Mouse (Mus musculus): ENCODE data around the gene Mettl7a1. TPM values are rescaled to one million over a fixed set of nuclear protein-coding genes. Genes with fewer than 3 reads are reported as not detected.

Mettl7a1 gene
- polyA plus RNA-seq (2017; shearing (Covaris generic)): 12.2 TPM

GRCm38 (mm10) chr15:100304019-100304991 lies at the start of gene Mettl7a1:
Mettl7a1 (plus strand) TSS chr15:100304140.

GRCm38 (mm10) chr15:100280626-100281025 lies 23.3 kb upstream of the Mettl7a1 start, which contains the start of gene Tmprss12:
Tmprss12 (plus strand) TSS chr15:100280837.

GRCm38 (mm10) chr15:100334629-100335028 lies 30.7 kb downstream of the Mettl7a1 start, which contains the start of gene Mettl7a3:
Mettl7a3 (plus strand) TSS chr15:100334929.

GRCm38 (mm10) chr15:100352711-100353250 lies 48.8 kb downstream of the Mettl7a1 start, which contains the start of the genes Methig1 and Mettl7a2:
Methig1 (plus strand) TSS chr15:100353149.
Mettl7a2 (plus strand) TSS chr15:100353200.

GRCm38 (mm10) chr15:100364242-100364641 lies 60.3 kb downstream of the Mettl7a1 start, which contains the start of gene Higd1c:
Higd1c (plus strand) TSS chr15:100364542.

Other genes with a start within 250 kb of the Mettl7a1 start
- gene Atf1, start 76.3 kb upstream of the Mettl7a1 start, polyA plus RNA-seq (2017; shearing (Covaris generic)): 26.9 TPM
- gene Tmprss12, start 23.3 kb upstream of the Mettl7a1 start, polyA plus RNA-seq (2017; shearing (Covaris generic)): not detected
- gene Mettl7a3, start 30.8 kb downstream of the Mettl7a1 start, polyA plus RNA-seq (2017; shearing (Covaris generic)): not detected
- gene Methig1, start 49.0 kb downstream of the Mettl7a1 start, polyA plus RNA-seq (2017; shearing (Covaris generic)): not detected
- not detected for gene Mettl7a2, start 49.1 kb downstream of the Mettl7a1 start, polyA plus RNA-seq (2017; shearing (Covaris generic))
- gene Higd1c, start 60.4 kb downstream of the Mettl7a1 start, polyA plus RNA-seq (2017; shearing (Covaris generic)): not detected
- 0.11 TPM for gene Gm5475, start 118.0 kb downstream of the Mettl7a1 start, polyA plus RNA-seq (2017; shearing (Covaris generic))
- 52.8 TPM for gene Slc11a2, start 120.9 kb downstream of the Mettl7a1 start, polyA plus RNA-seq (2017; shearing (Covaris generic))
- 51.7 TPM for gene Letmd1, start 164.9 kb downstream of the Mettl7a1 start, polyA plus RNA-seq (2017; shearing (Covaris generic))
- 3.7 TPM for gene Csrnp2, start 191.3 kb downstream of the Mettl7a1 start, polyA plus RNA-seq (2017; shearing (Covaris generic))
- gene Tfcp2, start 247.9 kb downstream of the Mettl7a1 start, polyA plus RNA-seq (2017; shearing (Covaris generic)): 12.5 TPM

Data from CD4-positive, CD25-positive, alpha-beta regulatory T cell, adult 9 weeks (primary cell).